Mouse (Mus musculus): ENCODE data around the gene Togaram1.

Gene Togaram1

DNA sequence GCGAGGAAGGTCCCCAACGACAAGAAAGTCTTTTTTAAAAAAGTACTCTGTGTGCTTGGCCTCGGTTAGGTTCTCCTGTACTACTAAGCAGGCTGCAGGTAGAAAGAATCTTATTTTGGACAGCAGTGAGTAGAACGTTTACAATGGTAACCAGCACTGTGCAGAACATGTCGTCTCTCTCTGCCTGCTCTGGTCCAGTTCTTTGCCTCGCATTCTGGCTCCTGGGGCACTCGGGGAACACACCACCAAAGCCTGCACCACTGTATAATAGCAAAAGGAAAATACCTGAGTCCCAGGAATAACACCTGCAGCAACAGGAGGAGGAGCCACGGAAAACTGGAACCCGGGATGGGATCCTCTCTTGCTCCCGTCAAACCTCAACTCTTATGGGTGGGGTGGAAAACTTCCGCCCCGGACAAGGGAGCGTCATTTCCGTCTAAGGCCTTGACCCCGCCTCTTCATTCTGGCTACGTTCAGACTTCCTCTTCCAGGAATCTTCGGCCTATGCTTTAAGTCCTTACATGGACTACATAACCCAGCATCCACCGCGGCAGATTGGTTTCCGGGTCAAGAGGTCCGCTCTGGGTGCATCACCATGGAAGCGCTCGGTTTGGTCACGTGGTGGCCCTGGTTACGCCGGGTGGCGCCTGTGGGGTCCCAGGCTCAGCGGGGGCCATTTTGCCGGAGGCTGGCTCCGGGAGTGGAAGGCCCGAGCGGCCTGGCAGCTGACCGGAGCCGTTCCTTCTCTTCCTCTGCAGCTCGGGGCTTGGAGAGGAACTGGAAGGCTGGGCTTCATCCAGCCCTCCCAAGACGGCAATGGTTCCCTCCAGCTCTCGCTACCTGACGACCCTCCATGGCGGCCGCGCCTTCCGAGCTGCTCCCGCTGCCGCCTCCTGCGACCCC is at the start of gene Togaram1, which contains the start of gene Klhl28:
TSS of gene Togaram1 (plus strand) at position 681 of the 903 bp plus-strand sequence.
TSS of gene Klhl28 (minus strand) at position 411 of the 903 bp plus-strand sequence.
- peak; percentile 100 for DNase-seq (ENCODE audit: low read depth, low spot score)

DNA sequence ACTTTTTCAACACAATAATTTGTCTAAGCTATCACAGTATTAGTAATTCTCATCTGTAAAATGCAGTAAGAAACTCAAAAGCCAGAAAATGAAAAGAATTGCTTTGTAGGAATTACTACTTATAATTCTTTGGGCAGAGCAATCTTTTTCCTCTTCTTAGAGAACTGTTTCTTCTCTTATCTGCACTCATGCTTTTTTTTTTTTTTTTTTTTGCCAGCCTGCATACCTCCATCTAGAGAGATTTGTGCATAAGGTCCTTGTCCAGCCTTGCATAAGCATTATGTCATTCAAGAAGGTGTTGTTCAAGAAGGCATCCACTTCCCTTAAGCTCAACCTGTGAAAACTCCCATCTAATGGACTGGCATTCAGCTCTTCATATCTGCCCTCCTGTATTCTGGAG is 48.9 kb upstream of the Togaram1 start:
- DNase-seq (ENCODE audit: low read depth, low spot score), result no peak

DNA sequence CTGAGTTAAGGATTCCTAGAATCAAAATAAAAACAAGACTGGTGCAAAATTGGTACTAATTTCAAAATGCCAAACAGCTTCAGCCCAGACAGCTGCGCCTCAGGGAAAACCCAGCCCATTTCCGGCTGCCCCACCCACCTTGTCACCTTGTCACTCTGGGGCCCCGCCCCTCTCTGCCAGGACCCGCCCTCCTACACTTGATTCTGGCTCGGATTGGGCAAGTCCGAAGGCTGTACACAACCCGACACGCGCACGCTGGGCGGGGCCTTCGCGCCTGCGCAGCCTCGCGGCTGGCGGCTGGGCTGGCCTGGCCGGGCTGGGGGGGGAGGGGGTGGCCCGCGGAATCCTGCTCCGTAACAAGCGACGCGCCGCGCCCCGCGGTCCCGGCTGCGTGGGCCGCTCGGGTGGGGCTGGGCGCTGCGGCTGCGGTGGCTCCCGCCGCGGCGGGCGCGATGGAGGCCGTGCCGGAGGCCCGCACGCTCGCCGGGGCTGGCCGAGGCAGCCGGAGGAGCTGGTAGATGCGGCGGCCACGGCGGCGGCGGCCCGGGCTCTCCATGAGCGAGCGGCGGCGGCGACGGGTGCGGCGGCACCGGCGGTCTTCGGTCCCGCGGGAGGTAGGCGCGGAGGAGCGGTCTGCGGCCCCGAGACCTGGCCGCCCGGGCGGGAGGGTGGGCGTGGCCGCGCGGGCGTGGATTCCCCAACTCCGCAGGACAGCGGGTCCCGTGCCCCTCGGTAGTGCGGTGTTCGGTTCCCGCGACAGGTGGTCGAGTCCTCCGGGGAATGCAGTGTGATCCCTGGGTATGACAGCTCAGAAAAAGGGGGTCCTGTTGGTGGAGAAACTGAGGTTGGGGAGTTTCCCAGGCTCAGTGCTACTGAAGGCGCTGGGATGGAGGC is 47.8 kb upstream of the Togaram1 start, which contains the start of gene Gm527:
TSS of gene Gm527 (plus strand) at position 329 of the 894 bp plus-strand sequence.
- DNase-seq (ENCODE audit: low read depth, low spot score), result peak; percentile 98

DNA sequence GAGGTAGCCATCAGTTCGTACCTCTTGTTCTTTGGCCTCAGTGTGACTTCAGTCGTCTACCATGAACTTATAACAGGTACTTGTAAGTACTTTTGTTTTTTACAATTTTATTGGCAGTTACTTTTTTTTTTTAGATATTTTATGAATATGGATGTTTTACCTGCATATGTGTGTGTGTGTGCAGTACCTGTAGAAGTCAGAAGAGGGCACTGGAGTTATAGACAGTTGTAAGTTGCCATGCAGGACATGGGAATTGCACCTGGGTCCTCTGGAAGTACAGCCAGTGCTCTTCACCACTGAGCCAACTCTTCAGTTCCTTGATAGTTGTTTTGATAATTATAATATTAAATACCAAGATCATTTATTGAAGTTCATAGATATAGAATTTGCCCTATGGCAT is 28.1 kb upstream of the Togaram1 start:
- DNase-seq (ENCODE audit: low read depth, low spot score), result peak; percentile 40

DNA sequence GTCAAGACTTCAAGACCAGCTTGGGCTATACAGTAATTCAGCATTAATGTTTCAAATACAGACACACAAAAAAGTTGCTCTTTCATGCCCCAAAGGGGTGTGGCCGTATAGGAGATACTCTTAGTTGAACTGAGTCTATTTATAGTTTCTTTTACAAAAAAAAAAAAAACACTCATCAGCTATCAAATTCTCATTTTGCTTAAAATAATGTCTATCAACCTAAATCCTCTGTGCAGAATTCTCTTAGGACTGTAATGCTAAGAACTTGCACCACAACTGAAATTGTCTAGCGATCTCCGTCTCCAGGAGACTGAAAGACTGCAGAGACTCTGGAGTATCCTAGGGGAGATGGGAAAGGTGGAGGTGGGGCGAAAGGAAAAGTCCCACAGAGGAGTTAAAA is 1.0 kb upstream of the Togaram1 start:
- DNase-seq (ENCODE audit: low read depth, low spot score), result no peak

DNA sequence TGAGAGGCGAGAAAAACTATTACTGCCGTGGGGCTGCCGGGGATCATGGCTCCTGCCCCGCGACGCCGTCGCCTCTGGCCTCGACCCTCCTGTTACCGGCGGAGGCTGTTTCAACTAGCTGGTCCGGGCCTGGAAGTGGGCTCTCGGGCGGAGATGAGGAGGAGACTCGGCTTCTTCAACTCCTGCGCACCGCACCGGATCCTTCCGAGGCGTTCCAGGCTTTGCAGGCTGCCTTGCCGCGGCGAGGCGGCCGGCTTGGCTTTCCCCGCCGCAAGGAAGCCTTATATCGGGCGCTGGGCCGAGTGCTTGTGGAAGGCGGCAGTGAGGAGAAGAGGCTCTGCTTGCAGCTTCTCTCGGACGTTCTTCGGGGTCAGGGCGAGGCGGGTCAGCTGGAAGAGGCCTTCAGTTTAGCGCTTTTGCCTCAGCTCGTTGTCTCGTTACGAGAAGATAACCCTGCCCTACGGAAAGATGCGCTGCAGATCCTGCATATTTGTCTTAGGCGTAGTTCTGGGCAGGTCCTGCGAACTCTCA is 562 bp downstream of the Togaram1 start:
- DNase-seq (ENCODE audit: low read depth, low spot score), result peak; percentile 67

DNA sequence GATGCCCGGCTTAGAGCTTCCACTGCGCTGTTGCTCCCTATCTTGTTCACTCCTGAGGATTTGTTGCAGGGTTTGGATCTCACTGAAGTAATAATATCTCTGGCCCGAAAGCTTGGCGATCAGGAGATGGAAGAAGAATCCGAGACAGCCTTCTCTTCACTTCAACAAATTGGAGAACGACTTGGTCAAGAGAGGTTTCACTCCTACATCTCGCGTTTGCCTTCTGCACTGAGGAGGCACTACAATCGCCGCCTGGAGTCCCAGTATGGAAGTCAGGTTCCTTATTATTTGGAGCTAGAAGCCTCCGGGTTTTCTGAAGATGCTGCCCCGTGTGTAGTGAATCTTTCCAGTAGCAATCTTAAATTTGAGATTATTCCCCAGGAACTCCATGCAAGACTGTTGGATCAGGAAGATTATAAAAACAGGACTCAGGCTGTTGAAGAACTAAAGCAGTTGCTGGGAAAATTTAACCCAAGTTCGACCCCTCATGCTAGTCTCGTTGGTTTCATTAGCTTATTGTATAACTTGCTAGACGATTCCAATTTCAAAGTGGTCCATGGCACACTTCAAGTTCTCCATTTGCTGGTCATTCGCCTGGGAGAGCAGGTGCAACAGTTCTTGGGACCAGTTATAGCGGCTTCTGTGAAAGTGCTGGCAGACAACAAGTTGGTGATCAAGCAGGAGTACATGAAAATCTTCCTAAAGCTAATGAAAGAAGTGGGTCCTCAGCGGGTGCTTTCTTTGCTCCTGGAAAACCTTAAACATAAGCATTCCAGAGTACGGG is 1.2 kb downstream of the Togaram1 start:
- no peak for DNase-seq (ENCODE audit: low read depth, low spot score)

DNA sequence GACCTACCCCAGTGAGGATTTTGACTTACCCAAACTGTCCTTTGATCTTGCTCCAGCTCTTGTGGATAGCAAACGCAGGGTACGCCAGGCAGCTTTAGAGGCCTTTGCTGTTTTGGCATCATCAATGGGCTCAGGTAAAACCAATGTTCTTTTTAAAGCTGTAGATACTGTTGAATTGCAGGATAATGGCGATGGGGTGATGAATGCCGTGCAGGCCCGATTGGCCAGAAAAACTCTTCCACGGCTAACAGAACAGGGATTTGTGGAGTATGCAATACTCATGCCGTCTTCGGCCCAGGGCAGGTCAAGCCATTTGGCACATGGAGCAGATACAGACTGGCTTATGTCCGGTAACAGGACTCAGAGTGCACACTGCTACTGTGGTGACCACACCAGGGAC is 1.9 kb downstream of the Togaram1 start:
- DNase-seq (ENCODE audit: low read depth, low spot score), result peak; percentile 23

DNA sequence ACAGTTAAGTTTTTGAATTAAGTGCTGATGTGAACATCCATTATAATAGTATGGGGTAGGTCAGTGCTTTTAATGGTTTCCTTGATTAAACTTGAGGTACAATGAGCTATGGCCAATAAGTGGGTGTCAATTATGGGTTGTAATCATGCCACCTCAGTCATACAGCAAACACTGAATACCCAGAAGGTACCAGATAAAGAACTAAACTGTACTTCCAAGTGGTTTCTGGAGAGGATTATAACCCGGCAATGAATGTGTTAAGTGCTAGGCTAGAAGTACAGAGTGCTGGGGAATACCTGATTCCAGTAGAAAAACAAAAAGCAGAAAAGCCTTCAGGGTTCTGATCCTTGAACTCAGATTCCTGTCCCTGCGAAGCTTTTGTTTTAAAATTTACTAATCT is 2.5 kb downstream of the Togaram1 start:
- no peak for DNase-seq (ENCODE audit: low read depth, low spot score)

DNA sequence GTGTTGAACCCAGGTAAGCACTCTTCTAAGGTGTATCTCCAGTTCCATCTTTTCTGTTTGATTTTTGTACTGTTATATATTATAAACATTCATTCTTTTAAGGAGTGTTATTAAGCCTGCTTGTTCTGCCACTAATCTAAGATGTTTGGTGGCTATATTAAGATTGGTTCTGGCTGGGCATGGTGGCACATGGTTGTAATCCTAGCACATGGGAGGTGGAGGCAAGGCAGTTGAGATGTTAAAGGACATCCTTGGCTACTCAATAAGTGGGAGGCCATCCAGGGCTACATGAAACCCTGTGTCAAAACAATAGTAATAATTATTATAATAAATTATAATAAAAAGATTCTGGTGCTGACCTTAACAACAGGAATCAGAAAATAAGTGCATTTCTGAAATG is 5.8 kb downstream of the Togaram1 start:
- DNase-seq (ENCODE audit: low read depth, low spot score), result no peak

DNA sequence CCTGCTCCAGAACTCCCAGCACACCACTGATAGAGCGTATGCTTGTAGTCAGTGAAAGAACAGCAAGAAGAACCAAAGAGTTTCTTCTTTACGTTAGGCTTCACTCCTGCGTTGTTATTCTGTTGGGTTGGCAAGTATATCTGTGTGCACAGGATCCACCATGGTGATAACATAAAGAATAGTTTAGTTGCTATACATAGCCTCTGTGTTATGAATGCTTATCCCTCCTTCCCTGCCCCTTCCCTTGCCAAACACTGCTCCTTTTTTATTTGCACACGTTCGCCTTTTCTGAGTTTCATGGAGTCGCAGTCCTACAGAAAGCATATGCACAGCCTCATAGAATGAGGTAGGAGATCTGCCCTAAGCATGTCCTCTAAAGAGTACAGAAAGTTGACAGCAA is 6.5 kb downstream of the Togaram1 start:
- DNase-seq (ENCODE audit: low read depth, low spot score), result no peak

DNA sequence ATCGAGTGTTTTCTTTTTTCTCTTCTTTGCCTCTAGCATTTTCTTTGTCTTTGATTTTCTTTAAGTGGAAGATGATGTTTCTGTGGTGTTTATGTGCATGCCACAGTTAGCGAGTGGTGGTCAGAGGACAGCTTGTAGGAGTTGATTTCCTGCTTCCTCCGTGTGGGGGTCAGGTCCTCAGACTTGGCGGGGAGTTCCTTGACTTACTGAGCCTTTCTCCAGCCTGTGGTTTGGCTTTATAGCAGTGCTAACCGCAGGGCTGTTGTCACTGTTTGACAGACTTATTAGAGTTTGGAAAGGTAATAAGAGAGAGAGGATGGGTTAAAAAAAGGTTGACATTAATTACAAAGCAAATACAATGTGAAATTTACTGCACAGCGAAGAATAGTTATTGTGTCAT is 10.0 kb downstream of the Togaram1 start:
- no peak for DNase-seq (ENCODE audit: low read depth, low spot score)

DNA sequence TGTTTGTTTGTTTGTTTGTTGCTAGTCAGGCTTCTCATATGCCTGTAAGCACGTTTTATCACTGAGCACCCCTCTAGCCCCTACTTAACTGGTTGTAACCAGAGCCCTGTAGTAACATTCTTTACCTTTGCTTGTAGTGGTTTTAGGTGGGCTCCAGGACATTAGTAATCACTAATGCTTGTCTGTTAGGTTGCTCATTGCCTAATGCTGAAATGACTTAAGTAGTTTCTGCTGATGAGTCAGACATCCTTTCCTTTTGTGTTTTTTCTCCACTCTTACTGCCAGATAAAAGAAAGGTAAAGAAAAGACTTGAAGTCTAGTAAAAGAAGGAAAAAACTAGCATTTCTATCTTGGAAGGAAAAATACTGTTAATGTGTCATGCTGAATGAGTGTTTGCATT is 10.6 kb downstream of the Togaram1 start:
- no peak for DNase-seq (ENCODE audit: low read depth, low spot score)

DNA sequence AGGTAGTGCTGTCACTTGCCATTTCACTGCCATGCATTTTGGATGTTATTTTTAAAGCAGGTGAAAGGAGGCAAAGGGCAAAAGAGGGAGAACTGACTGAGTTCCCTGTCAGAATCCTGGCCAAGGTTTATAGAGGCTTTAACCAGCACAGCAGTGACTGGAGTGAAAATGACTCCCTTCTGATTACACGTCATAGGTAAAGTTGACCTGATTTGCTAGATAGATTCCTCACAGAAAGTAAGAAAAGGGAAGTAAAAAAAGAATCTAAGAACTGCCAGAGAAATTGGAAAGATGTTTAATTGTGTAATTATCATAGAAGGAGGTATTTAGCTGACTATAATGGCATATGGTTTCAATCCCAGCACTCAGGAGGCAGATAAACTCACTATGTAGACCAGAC is 11.9 kb downstream of the Togaram1 start:
- DNase-seq (ENCODE audit: low read depth, low spot score), result no peak

DNA sequence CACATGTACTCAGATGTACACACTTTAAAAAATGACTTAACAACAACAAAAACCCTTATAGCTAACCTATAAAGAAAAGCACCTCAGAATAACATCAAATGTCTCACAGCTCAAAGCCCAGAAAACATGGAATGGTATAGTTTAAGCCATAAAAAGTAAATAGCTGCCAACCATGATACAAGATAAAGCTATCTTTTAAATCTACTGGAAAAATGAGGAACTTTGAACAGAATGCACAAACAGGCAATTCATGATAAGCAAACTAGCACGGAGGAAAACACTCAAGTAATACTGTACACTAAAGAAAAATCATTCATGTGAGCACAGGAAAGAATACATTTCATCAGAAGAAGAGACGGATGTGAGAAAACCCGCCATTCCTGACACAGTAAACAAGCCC is 42.1 kb downstream of the Togaram1 start:
- no peak for DNase-seq (ENCODE audit: low read depth, low spot score)

DNA sequence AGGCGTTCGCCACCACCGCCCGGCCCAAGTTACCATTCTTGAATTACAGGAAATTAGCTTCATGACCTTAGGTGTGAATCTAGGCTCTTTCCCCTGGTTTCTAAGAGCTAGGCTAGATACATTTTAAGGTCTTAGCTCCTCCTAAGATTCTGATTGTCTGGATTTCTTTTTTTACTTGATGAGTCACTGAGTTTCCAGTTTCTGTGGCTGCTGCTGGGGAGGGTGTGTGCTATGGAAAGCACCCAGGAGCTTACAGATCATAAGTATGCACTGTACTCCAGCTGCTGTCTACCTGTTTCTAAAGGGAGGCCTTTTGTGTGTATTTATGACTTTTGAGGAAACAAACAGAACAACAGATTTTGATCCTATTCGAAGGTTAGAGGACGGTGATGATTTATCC is 57.2 kb downstream of the Togaram1 start:
- DNase-seq (ENCODE audit: low read depth, low spot score), result no peak

DNA sequence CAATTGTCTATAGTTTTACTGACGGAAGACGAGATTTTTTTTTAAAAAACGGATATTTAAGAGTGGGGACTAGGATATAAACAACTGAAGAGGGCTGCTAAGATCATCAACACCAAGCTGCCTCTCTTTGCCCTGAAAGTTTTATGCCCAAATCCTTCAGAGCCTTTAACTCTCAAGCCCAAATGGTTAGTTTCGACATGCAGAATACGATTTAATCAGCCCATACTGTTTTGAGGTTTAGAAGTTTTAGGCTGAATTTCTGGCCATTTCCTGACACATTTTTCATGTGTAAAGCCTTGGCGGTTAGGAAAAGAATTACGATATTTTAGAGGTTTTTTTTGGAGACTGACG is 70.2 kb downstream of the Togaram1 start:
- no peak for DNase-seq (ENCODE audit: low read depth, low spot score)

DNA sequence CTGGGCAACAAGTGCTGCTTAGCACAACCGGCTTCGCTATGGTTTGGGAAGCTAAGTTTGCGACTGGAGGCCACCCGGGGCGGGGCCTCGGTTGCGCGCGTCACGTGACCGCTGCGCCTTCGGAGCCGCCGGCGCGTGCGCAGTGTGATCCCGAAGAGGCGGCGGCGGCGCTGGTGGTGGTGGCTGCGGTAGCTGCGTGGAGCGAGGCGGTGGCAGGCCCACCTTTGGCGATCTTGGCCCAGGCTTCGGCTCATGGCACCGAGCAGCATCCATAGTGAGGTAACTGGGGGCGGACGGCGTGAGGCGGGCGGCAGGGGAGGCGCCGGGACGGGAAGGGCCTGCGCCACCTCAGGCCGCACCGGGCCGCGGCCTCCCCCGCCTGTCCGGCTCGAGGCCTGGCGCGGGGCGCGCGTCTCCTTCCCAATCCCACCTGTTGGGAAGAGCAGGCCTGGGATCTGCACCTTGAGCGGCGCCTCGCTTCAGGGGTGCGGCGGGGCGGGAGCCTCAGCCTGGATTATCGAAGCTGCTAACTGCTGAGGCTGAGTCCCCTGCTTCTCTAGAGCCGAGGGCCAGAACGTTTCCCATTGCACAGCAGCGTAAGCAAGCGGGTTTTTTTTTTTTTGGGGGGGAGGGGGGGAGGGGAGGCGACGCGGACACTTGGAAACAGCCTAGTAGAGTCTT is 70.7 kb downstream of the Togaram1 start, which contains the start of gene Prpf39:
TSS of gene Prpf39 (plus strand) at position 144 of the 681 bp plus-strand sequence.
- peak; percentile 93 for DNase-seq (ENCODE audit: low read depth, low spot score)

DNA sequence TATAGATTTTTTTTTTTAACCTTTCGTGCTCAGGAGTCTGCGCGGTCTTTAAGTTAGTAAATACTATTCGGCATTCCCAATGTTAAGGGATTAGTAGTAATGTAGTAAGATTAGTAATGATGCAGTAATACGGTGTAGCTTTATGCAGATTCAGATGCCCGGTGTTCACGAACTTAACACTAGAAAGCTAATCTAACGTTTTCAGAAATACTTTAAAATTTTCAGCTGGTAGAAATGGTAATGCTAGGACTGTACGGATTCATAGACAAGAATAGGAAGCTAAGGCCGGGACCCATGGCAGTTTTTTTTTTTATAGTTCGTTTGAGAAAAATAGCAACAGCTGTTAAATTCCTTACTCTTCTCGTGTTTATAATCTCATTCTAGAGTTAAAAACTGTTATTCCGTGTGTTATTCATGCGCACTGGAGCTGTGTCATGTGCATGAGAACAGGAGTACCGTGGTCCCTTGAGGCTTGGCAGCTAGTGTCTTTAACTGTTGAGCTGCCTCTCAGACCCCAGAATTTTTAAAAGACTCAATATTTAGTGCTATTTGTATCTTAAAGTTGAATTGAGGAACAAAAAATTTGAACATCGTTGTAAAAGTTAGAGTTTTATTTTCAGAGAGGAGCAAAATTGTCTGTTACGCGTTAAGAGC is 71.4 kb downstream of the Togaram1 start:
- DNase-seq (ENCODE audit: low read depth, low spot score), result no peak

DNA sequence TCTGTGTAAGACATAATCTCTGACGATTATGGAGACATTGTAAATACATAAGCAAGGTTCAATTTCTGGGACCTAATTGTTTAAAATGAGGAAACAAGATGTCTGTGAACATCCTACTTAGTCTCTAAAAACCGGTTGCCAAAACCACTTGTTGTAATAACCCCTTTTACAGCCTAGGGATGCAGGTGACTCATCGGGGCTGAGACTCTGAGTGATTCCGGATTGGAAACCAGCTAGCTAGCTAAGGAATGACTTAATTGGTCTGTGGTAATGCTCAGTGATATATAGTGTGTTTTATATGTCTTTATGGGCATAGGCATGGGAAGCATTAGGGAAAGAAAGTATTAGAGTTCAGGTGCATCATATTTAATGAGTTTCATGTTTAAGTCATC is 71.9 kb downstream of the Togaram1 start:
- DNase-seq (ENCODE audit: low read depth, low spot score), result no peak

Measured in ZHBTc4 (cell line).